Mouse (Mus musculus) spleen, adult 2 months (tissue): ENCODE measurements around the gene Myo1h.

ENCODE experiments used
- CTCF ChIP-seq: fragments of 200-500 bp; IDR thresholded peaks from 2 replicates; pipeline ENCODE4 v1.5.1; 2011; ENCODE audit warnings: mild to moderate bottlenecking, inconsistent platforms; ENCODE audit not compliant: insufficient read depth, insufficient read length, insufficient replicate concordance; ENCODE audit errors: extremely low read depth
- POLR2A ChIP-seq: fragments of 200-500 bp; IDR thresholded peaks from 2 replicates; pipeline ENCODE4 v1.6.1; 2011; ENCODE audit warnings: low read depth, low read length, inconsistent platforms

DNA sequence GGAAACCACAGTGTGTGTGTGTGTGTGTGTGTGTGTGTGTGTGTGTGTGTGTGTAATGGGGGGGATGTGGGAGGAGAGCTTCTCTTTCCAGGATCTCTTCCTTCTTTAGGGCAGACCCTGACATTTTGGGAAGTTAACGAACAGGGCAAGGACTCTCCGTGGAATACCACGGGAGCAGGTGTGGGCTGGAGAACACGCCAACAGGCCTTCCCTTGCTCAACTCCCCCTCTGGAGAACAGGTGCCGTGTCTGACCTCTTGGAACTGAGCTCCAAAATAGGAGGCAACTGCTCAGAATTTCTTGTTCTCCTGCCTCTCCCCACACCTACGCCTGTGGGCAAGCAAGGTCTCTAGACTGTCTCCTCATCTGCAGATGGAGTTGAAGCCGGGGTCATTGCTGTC lies 19.5 kb upstream of the Myo1h start:
- TF ChIP-seq CTCF (no peak), POLR2A (no peak)
